Mouse (Mus musculus): ENCODE results near the gene Serpine1.

DNA sequence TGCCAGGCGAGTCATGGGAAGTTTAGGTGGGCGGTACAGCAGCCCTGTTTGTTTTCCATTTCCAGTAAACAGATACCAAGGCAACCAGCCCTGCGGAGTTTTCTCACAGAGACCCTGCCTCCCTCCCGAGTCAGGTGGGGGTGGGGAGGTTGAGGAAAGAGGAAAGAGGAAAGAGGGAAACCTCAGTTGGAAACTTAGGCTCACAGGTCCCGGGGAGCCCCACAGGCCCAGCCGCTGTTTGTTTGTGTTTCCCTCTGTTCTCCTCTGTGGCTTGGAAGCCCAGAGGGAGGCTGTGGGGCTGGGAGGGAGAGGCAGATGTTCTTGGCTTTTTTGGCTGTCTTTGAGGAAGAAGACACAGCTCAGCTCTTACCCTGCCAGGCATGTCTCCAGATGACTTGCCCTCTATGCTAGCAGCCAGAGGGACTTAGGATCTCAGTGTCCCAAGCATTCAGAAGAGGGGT, 2.2 kb upstream of the Serpine1 start:
- TF ChIP-seq ZKSCAN1 (IDR thresholded peaks at IDR 0.05; ENCODE audit: low read depth, low read length) (no peak), POLR2A (IDR thresholded peaks at IDR 0.05; ENCODE audit: control insufficient read depth in 1 of 2, insufficient read depth in 1 of 2, low read depth in 1 of 2, low read length in 2 of 2, poor library complexity in 1 of 2) (no peak), CTCF (IDR thresholded peaks at IDR 0.05 in 2 of 3, conservative IDR thresholded peaks at IDR 0.05 in 1 of 3; ENCODE audit: control insufficient read depth in 1 of 3, insufficient read depth in 1 of 3, low read depth in 2 of 3, low read length in 3 of 3, poor library complexity in 1 of 3, severe bottlenecking in 1 of 3) (no peak), SIN3A (IDR thresholded peaks at IDR 0.05; ENCODE audit: low read length) (no peak)

Data from MEL (cell line).